14 mouse cellular contexts compared by ENCODE assay signal in the genomic region with DNA sequence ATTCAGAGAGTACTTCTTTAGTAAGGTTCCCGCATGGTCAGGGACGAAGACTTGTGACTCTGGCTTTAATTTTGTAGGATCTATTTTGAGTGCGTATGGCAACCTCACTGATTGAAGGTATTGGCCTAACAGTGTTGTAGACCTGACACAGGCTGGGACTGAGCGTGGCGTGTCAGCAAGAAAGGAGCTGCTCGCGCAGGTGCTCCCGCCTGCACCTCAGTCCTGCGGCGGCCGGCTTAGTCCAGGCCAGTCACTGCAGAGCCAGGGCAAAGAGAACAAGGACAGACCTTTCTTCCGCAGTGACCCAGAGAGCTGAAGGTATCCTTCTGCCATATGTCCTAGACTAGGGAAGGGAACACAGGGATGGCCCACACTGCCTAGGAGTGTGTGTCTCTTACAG. TPM values are rescaled to one million over a fixed set of nuclear protein-coding genes. Genes with fewer than 3 reads are reported as not detected.
DNase-seq lines count a peak whose midpoint lies in the region; ATAC-seq and TF ChIP-seq lines count a peak whose summit lies in the region.
"Had no signal": no experiment of that assay in that cellular context is flagged by ENCODE, and none has a peak within 500 bp of the region (broad histone marks: within the 10 kb centered on the region; RNA-seq: fewer than 3 reads in every experiment).

No protein-coding gene starts in this region.

- no peak overlapping the region for H3K4me3 ChIP-seq in midbrain, embryonic 10.5 days
- H3K4me3 ChIP-seq in midbrain, postnatal 0 days (ENCODE audit: low read depth, low read length): no peak overlapping the region
- H3K4me3 ChIP-seq in forebrain, embryonic 11.5 days (ENCODE audit: low read depth, low read length): no peak overlapping the region
- H3K4me3 ChIP-seq in hindbrain, embryonic 15.5 days: no peak overlapping the region
- no peak overlapping the region for H3K4me3 ChIP-seq in neural tube, embryonic 15.5 days (replicated peaks)
- H3K4me3 ChIP-seq: gastrocnemius, adult 2 months; limb, embryonic 15.5 days had no signal

- no peak for TF ChIP-seq CTCF in midbrain, postnatal 0 days (IDR thresholded peaks at IDR 0.05)

- no peak overlapping the region for H3K4me2 ChIP-seq in midbrain, postnatal 0 days (ENCODE audit: low read depth, low read length, poor library complexity, severe bottlenecking)
- no peak overlapping the region for H3K4me2 ChIP-seq in forebrain, embryonic 11.5 days (ENCODE audit: low read depth, low read length, severe bottlenecking)
- H3K4me2 ChIP-seq in hindbrain, embryonic 15.5 days: no peak overlapping the region
- no peak overlapping the region for H3K4me2 ChIP-seq in neural tube, embryonic 15.5 days
- H3K4me2 ChIP-seq: limb, embryonic 15.5 days had no signal

- H3K4me1 ChIP-seq in midbrain, embryonic 10.5 days: peaks cover 41% of the 10 kb centered on the region
- H3K4me1 ChIP-seq in midbrain, postnatal 0 days (ENCODE audit: insufficient read depth, low read length): peaks cover 5% of the 10 kb centered on the region; the same call in 1 of the 2 replicates
- peaks cover 9% of the 10 kb centered on the region; the same call in 1 of the 2 replicates for H3K4me1 ChIP-seq in forebrain, embryonic 11.5 days (replicated peaks; ENCODE audit: control insufficient read depth, insufficient read depth, low read length)
- H3K4me1 ChIP-seq in hindbrain, embryonic 15.5 days (replicated peaks): peaks cover 59% of the 10 kb centered on the region
- peaks cover 51% of the 10 kb centered on the region for H3K4me1 ChIP-seq in neural tube, embryonic 15.5 days

- H3K27me3 ChIP-seq in midbrain, embryonic 10.5 days (ENCODE audit: low read depth, poor library complexity, severe bottlenecking): no peaks in the 10 kb centered on the region
- no peaks in the 10 kb centered on the region for H3K27me3 ChIP-seq in midbrain, postnatal 0 days (ENCODE audit: insufficient read depth, low read length)
- H3K27me3 ChIP-seq in forebrain, embryonic 11.5 days (ENCODE audit: control insufficient read depth, insufficient read depth, low read length): no peaks in the 10 kb centered on the region
- H3K27me3 ChIP-seq in hindbrain, embryonic 15.5 days: no peaks in the 10 kb centered on the region
- no peaks in the 10 kb centered on the region for H3K27me3 ChIP-seq in neural tube, embryonic 15.5 days (replicated peaks)
- H3K27me3 ChIP-seq: CH12.LX; limb, embryonic 15.5 days had no signal

- 95% methylated on average over 12 of the region's 12 CpGs for whole genome bisulfite sequencing in midbrain, embryonic 10.5 days
- WGBS in midbrain, postnatal 0 days: 79% methylated on average over 12 of the region's 12 CpGs
- 74% methylated on average over 12 of the region's 12 CpGs for WGBS in forebrain, embryonic 11.5 days
- WGBS in hindbrain, embryonic 15.5 days: 74% methylated on average over 12 of the region's 12 CpGs
- 82% methylated on average over 12 of the region's 12 CpGs for WGBS in neural tube, embryonic 15.5 days

- no peak overlapping the region for H3K9ac ChIP-seq in midbrain, postnatal 0 days (replicated peaks; ENCODE audit: low read length, poor library complexity, severe bottlenecking)
- no peak overlapping the region; the same call in none of the 2 replicates for H3K9ac ChIP-seq in forebrain, embryonic 11.5 days (ENCODE audit: low read length)
- H3K9ac ChIP-seq in hindbrain, embryonic 15.5 days: no peak overlapping the region
- H3K9ac ChIP-seq in neural tube, embryonic 15.5 days (replicated peaks): no peak overlapping the region
- H3K9ac ChIP-seq: limb, embryonic 15.5 days had no signal

- no peak for DNase-seq in midbrain, embryonic 10.5 days (ENCODE audit: low spot score)
- no peak for DNase-seq in midbrain, postnatal 0 days (ENCODE audit: low spot score)
- DNase-seq in forebrain, embryonic 11.5 days (ENCODE audit: low spot score): no peak
- no peak for DNase-seq in gastrocnemius, adult 18-20 months (ENCODE audit: low spot score)
- no peak for DNase-seq in yolk sac, embryonic 10.5 days (ENCODE audit: low spot score)
- DNase-seq: adrenal gland, postnatal 36 days; cerebellum, adult 11 months; gastrocnemius, adult 2 months; kidney, adult 18-20 months; spleen, adult 18-20 months had no signal

- no peak for ATAC-seq in midbrain, postnatal 0 days (ENCODE audit: low FRiP score)
- ATAC-seq in forebrain, embryonic 11.5 days (replicated peaks; ENCODE audit: low FRiP score): peak; percentile 56; the same call in 1 of the 2 replicates
- no peak for ATAC-seq in hindbrain, embryonic 15.5 days (ENCODE audit: low FRiP score, low read depth)
- ATAC-seq in neural tube, embryonic 15.5 days (ENCODE audit: low FRiP score): no peak

- no peaks in the 10 kb centered on the region for H3K9me3 ChIP-seq in midbrain, embryonic 10.5 days (replicated peaks)
- no peaks in the 10 kb centered on the region for H3K9me3 ChIP-seq in midbrain, postnatal 0 days (ENCODE audit: low read length)
- no peaks in the 10 kb centered on the region for H3K9me3 ChIP-seq in forebrain, embryonic 11.5 days (ENCODE audit: control insufficient read depth, low read length)
- H3K9me3 ChIP-seq in hindbrain, embryonic 15.5 days: no peaks in the 10 kb centered on the region
- no peaks in the 10 kb centered on the region for H3K9me3 ChIP-seq in neural tube, embryonic 15.5 days (replicated peaks)
- H3K9me3 ChIP-seq: limb, embryonic 15.5 days had no signal

- H3K36me3 ChIP-seq in midbrain, embryonic 10.5 days: peaks cover 81% of the 10 kb centered on the region
- peaks cover 14% of the 10 kb centered on the region for H3K36me3 ChIP-seq in midbrain, postnatal 0 days (ENCODE audit: insufficient read depth, low read length)
- H3K36me3 ChIP-seq in forebrain, embryonic 11.5 days (ENCODE audit: control insufficient read depth, insufficient read depth, low read length): peaks cover 3% of the 10 kb centered on the region; the same call in 1 of the 2 replicates
- H3K36me3 ChIP-seq in hindbrain, embryonic 15.5 days: no peaks in the 10 kb centered on the region; the same call in 1 of the 2 replicates
- peaks cover 21% of the 10 kb centered on the region for H3K36me3 ChIP-seq in neural tube, embryonic 15.5 days

- peak overlapping the region; percentile 64 for H3K27ac ChIP-seq in midbrain, embryonic 10.5 days (replicated peaks)
- no peak overlapping the region for H3K27ac ChIP-seq in midbrain, postnatal 0 days (ENCODE audit: low read depth, low read length)
- peak overlapping the region; percentile 46 for H3K27ac ChIP-seq in forebrain, embryonic 11.5 days (ENCODE audit: low read depth, low read length)
- H3K27ac ChIP-seq in hindbrain, embryonic 15.5 days (replicated peaks): peak overlapping the region; percentile 66
- H3K27ac ChIP-seq in neural tube, embryonic 15.5 days (replicated peaks): peak overlapping the region; percentile 70
- H3K27ac ChIP-seq: gastrocnemius, adult 2 months; limb, embryonic 15.5 days had no signal

RNA-seq across cellular contexts. Expression of gene BC034090, which starts 40.3 kb away (rescaled TPM):
- 5.2 and 7.4 TPM in 2 replicates for polyA plus RNA-seq in midbrain, embryonic 10.5 days (2016; fragmentation: Nextera tagmentation; extraction: Ambion mirVana)
- total RNA-seq in midbrain, postnatal 0 days (2014; rRNA removed): 7.3 and 11.2 TPM in 2 replicates
- 1.9 TPM in 2 replicates for polyA plus RNA-seq in midbrain, postnatal 0 days (2015; fragmentation: Nextera tagmentation; extraction: Ambion mirVana)
- polyA plus RNA-seq in forebrain, embryonic 11.5 days (2014; fragmentation: Nextera tagmentation; extraction: Ambion mirVana): 3.2 and 3.3 TPM in 2 replicates
- polyA plus RNA-seq in hindbrain, embryonic 15.5 days (2015; fragmentation: Nextera tagmentation; extraction: Ambion mirVana): 6.4 and 6.6 TPM in 2 replicates
- polyA plus RNA-seq in neural tube, embryonic 15.5 days (2015; fragmentation: Nextera tagmentation; extraction: Ambion mirVana): 3.0 and 4.1 TPM in 2 replicates
- 1 to 10 TPM in 1 of 2 experiments, under 1 TPM in 1; 0.64 to 1.5 TPM for total RNA-seq in gastrocnemius, adult 18-20 months (2021)

RNA-seq across cellular contexts. Expression of gene Stx6, which starts 45.4 kb away (rescaled TPM):
- polyA plus RNA-seq in midbrain, embryonic 10.5 days (2016; fragmentation: Nextera tagmentation; extraction: Ambion mirVana): 78.2 and 92.5 TPM in 2 replicates
- 86.8 and 114 TPM in 2 replicates for total RNA-seq in midbrain, postnatal 0 days (2014; rRNA removed)
- polyA plus RNA-seq in midbrain, postnatal 0 days (2015; fragmentation: Nextera tagmentation; extraction: Ambion mirVana): 75.3 and 81.8 TPM in 2 replicates
- polyA plus RNA-seq in forebrain, embryonic 11.5 days (2014; fragmentation: Nextera tagmentation; extraction: Ambion mirVana): 102 and 119 TPM in 2 replicates
- 102 and 106 TPM in 2 replicates for polyA plus RNA-seq in hindbrain, embryonic 15.5 days (2015; fragmentation: Nextera tagmentation; extraction: Ambion mirVana)
- 92.6 and 102 TPM in 2 replicates for polyA plus RNA-seq in neural tube, embryonic 15.5 days (2015; fragmentation: Nextera tagmentation; extraction: Ambion mirVana)
- total RNA-seq in gastrocnemius, adult 18-20 months (2021): 10 to 100 TPM; 11.8 to 13.0 TPM

RNA-seq across cellular contexts. Expression of gene Mr1, which starts 57.3 kb away (rescaled TPM):
- 0.37 and 0.48 TPM in 2 replicates for polyA plus RNA-seq in midbrain, embryonic 10.5 days (2016; fragmentation: Nextera tagmentation; extraction: Ambion mirVana)
- total RNA-seq in midbrain, postnatal 0 days (2014; rRNA removed): 2.9 and 5.1 TPM in 2 replicates
- 1.8 and 2.6 TPM in 2 replicates for polyA plus RNA-seq in midbrain, postnatal 0 days (2015; fragmentation: Nextera tagmentation; extraction: Ambion mirVana)
- polyA plus RNA-seq in forebrain, embryonic 11.5 days (2014; fragmentation: Nextera tagmentation; extraction: Ambion mirVana): 0.55 and 0.96 TPM in 2 replicates
- polyA plus RNA-seq in hindbrain, embryonic 15.5 days (2015; fragmentation: Nextera tagmentation; extraction: Ambion mirVana): 1.7 and 1.9 TPM in 2 replicates
- 1.6 and 3.0 TPM in 2 replicates for polyA plus RNA-seq in neural tube, embryonic 15.5 days (2015; fragmentation: Nextera tagmentation; extraction: Ambion mirVana)
- total RNA-seq in gastrocnemius, adult 18-20 months (2021): 10 to 100 TPM; 13.8 to 14.8 TPM
